Mouse (Mus musculus) heart, postnatal 0 days (tissue): ENCODE measurements around the gene BC024978. TPM values are rescaled to one million over a fixed set of nuclear protein-coding genes. Genes with fewer than 3 reads are reported as not detected.

Experiments
- ATAC-seq: fragments of 200-750 bp; cut with Nextera tagmentation; 2 replicates; pipeline ENCODE4 v1.8.0; 2017; ENCODE audit warnings: low read depth, moderate number of reproducible peaks, moderate library complexity; ENCODE audit not compliant: insufficient read depth
- DNase-seq: peaks from one replicate; pipeline ENCODE4 v3.0.0-alpha.2; 2016; ENCODE audit warnings: low spot score
- H3K27ac ChIP-seq: fragments of 300-500 bp; sonication (generic); 2 replicates; pipeline ENCODE4 v1.5.1; 2014; ENCODE audit warnings: low read depth, mild to moderate bottlenecking
- H3K27me3 ChIP-seq: fragments of 300-500 bp; sonication (generic); 2 replicates; pipeline ENCODE4 v1.6.1; 2014; ENCODE audit warnings: low read length, mixed read lengths; ENCODE audit not compliant: control insufficient read depth, insufficient read depth
- H3K36me3 ChIP-seq: fragments of 300-500 bp; sonication (generic); replicated peaks from 2 replicates; pipeline ENCODE4 v1.6.1; 2014; ENCODE audit warnings: low read length, mixed read lengths; ENCODE audit not compliant: control insufficient read depth, insufficient read depth
- H3K4me1 ChIP-seq: fragments of 300-500 bp; sonication (generic); 2 replicates; pipeline ENCODE4 v1.6.1; 2014; ENCODE audit warnings: antibody characterized with exemption; ENCODE audit not compliant: control insufficient read depth, insufficient read depth
- H3K4me2 ChIP-seq: fragments of 300-500 bp; sonication (generic); 2 replicates; pipeline ENCODE4 v1.6.1; 2014; ENCODE audit warnings: low read depth, mild to moderate bottlenecking, low read length, moderate library complexity
- H3K4me3 ChIP-seq: fragments of 300-500 bp; sonication (generic); 2 replicates; pipeline ENCODE4 v1.5.1; 2014; ENCODE audit warnings: low read depth, low read length
- H3K9ac ChIP-seq: fragments of 300-500 bp; sonication (generic); replicated peaks from 2 replicates; pipeline ENCODE4 v1.6.1; 2014; ENCODE audit warnings: low read depth, low read length, mixed read lengths
- H3K9me3 ChIP-seq: fragments of 300-500 bp; sonication (generic); replicated peaks from 2 replicates; pipeline ENCODE4 v1.6.1; 2016; ENCODE audit warnings: low read length; ENCODE audit not compliant: control insufficient read depth
- CTCF ChIP-seq: IDR thresholded peaks from 2 replicates; pipeline ENCODE4 v1.5.1; 2016; ENCODE audit warnings: antibody characterized with exemption, control low read depth, low read depth
- EP300 ChIP-seq: IDR thresholded peaks from 2 replicates; pipeline ENCODE4 v1.6.1; 2016; ENCODE audit warnings: antibody characterized with exemption, low read depth
- WGBS: fragments of 180-500 bp; shearing (Covaris S2); extraction: QIAGEN DNeasy Blood & Tissue Kit; methylation state at CpG from one replicate; pipeline ENCODE4 v1.1.7; 2014; 5-methylcytosine and 5-hydroxymethylcytosine counted together
- polyA plus RNA-seq: library from polyadenylated mRNA; unstranded; fragments of >200 nt; fragmentation: Nextera tagmentation; extraction: Ambion mirVana; gene quantifications from 2 replicates; pipeline ENCODE4 v1.2.1, GENCODE M21; 2015
- total RNA-seq: library from RNA; depleted of rRNA; stranded (reverse); fragments of >200 nt; gene quantifications from 2 replicates; pipeline ENCODE4 v1.2.3, GENCODE M21; 2014; ENCODE audit warnings: low replicate concordance

The BC024978 gene
- total and polyA plus RNA-seq, 2 experiments from 2014 or later: 2.0 to 4.8 TPM

DNA sequence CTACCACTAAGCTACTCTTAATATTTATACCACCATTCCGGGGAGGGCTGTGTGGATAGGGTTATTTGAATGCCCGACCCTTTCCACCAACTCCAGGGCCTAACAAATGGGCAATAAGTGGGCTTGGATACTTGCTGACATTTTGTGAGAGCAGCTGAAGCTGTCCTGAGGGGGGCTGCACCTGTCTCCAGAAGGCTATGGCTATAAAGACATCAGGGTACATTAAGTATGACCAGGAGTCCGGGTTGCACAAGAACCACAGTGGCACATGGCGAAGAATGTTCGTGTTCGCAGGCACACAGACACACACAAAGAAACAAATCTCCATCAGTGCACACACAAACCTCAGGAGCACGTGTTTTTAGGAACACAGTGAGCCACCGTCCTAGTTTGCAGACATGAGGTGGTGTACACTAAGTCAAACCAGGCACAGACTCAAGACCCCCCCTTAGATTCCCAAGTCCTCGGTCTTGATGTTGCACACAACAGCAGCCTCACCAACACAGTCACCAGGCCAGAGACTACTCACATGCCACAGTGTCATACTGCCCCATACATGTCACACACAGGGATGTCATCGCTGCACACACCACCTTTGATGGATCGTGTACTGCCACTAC lies 28.0 kb upstream of the BC024978 start:
- 71% methylated on average over 11 of the region's 11 CpGs for WGBS
- H3K4me2 ChIP-seq: peak overlapping the region; percentile 93
- ATAC-seq: no peak
- H3K9ac ChIP-seq: peak overlapping the region; percentile 74
- no peaks in the 10 kb centered on the region for H3K27me3 ChIP-seq
- H3K36me3 ChIP-seq: peaks cover 29% of the 10 kb centered on the region
- TF ChIP-seq CTCF (no peak), EP300 (no peak)
- peak overlapping the region; percentile 95 for H3K27ac ChIP-seq
- H3K4me1 ChIP-seq: peaks cover 31% of the 10 kb centered on the region
- H3K9me3 ChIP-seq: no peaks in the 10 kb centered on the region
- DNase-seq: no peak
- H3K4me3 ChIP-seq: peak overlapping the region; percentile 64

DNA sequence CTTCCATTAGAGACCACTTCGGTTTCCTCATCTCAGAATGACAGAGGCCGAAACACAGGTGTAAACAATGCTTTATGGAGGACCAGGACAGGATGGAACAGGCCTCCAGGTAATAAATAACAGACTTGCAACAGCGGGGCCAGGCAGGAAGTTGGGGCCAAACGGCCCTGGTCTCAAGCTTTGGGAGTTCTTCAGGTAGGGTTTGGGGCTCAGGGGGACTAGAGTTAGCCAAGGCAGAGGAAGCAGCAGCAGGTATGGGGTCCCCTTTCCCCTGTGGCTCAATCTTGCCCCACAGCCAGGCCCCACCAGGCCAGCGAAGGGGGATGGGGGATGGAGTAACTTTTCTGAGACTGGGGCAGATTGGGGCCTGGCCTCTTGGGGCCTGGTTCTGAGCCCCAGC lies 27.2 kb upstream of the BC024978 start:
- no peak overlapping the region for H3K4me2 ChIP-seq
- H3K9me3 ChIP-seq: no peaks in the 10 kb centered on the region
- ATAC-seq (no peak), DNase-seq (no peak)
- peaks cover 37% of the 10 kb centered on the region for H3K36me3 ChIP-seq
- H3K4me1 ChIP-seq: peaks cover 24% of the 10 kb centered on the region
- no peak for TF ChIP-seq EP300
- TF ChIP-seq CTCF: no peak
- H3K27me3 ChIP-seq: no peaks in the 10 kb centered on the region
- no peak overlapping the region for H3K4me3 ChIP-seq
- WGBS: 88% methylated on average over 5 of the region's 5 CpGs
- H3K9ac ChIP-seq: no peak overlapping the region
- H3K27ac ChIP-seq: no peak overlapping the region

DNA sequence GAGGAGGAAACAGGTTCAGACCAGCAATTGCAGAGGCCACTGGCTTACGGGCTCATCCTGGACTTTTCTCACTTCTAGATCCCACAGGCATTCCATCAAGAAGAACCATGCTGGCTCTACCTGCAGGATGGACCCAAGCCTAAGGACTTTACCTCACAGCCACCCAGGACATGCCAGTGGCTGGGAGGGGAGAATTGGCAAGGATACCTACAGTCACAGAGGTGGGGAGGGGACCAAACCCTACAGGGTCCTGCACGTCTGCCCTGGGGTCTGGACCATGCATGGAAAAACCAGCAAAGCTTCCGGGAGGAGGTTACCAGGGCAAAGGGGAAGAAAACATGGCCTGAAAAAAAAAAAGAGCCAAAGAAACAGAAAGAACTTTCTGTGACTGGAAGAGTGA lies 24.6 kb upstream of the BC024978 start:
- no peak for TF ChIP-seq CTCF
- TF ChIP-seq EP300: no peak
- no peak overlapping the region for H3K27ac ChIP-seq
- DNase-seq (no peak), ATAC-seq (no peak)
- H3K4me3 ChIP-seq: no peak overlapping the region
- no peaks in the 10 kb centered on the region for H3K4me1 ChIP-seq
- no peak overlapping the region for H3K9ac ChIP-seq
- WGBS: 89% methylated on average over 3 of the region's 3 CpGs
- no peak overlapping the region for H3K4me2 ChIP-seq
- no peaks in the 10 kb centered on the region for H3K9me3 ChIP-seq
- H3K27me3 ChIP-seq: no peaks in the 10 kb centered on the region
- peaks cover 38% of the 10 kb centered on the region for H3K36me3 ChIP-seq

DNA sequence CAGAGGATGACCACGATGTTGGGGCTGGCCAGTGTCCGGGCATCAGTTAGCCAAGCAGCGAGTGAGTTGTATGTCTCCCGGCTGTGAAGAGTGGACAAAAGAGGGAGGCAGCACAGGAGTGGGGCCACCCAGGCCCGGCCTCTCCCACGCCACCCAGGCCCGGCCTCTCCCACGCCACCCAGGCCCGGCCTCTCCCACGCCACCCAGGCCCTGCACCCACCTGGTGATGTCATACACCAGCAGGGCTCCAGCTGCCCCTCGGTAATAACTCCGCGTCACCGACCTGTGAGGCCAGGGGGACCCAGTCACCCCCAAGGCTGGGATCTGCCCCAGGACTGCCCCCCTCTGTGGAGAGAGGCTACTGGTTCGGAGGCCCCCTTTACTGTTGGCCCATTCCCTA lies 21.1 kb upstream of the BC024978 start:
- ATAC-seq (no peak), DNase-seq (no peak)
- Histone ChIP-seq H3K9ac (no peak overlapping the region), H3K36me3 (peaks cover 38% of the 10 kb centered on the region), H3K27me3 (no peaks in the 10 kb centered on the region), H3K9me3 (no peaks in the 10 kb centered on the region), H3K4me3 (no peak overlapping the region), H3K4me2 (no peak overlapping the region), H3K27ac (no peak overlapping the region), H3K4me1 (peaks cover 10% of the 10 kb centered on the region)
- WGBS: 92% methylated on average over 15 of the region's 15 CpGs
- TF ChIP-seq EP300 (no peak), CTCF (no peak)

DNA sequence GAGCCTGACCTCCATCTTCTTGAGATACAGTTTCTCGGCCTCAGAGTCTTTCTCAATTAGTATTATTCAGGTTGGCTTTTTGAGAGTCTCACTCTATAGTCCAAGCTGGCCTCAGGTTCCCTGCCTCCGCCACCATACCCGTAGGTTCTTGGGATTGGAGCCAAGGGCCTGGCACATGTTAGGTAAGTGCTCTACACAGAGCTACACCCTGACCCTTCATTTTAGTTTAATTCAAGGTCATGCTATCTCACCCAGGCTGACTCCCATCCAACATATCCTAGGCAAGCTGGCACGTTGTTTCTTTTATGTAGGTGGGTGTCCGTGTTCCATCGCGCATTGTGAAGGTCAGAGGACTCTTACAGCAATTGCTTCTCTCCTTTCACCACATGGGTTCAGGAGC lies 20.7 kb upstream of the BC024978 start:
- Histone ChIP-seq H3K9me3 (no peaks in the 10 kb centered on the region), H3K27ac (no peak overlapping the region), H3K4me2 (no peak overlapping the region), H3K9ac (no peak overlapping the region), H3K36me3 (peaks cover 38% of the 10 kb centered on the region), H3K4me1 (peaks cover 12% of the 10 kb centered on the region), H3K4me3 (no peak overlapping the region), H3K27me3 (no peaks in the 10 kb centered on the region)
- TF ChIP-seq CTCF (no peak), EP300 (no peak)
- no peak for ATAC-seq
- no peak for DNase-seq
- 56% methylated on average over 7 of the region's 7 CpGs for WGBS

DNA sequence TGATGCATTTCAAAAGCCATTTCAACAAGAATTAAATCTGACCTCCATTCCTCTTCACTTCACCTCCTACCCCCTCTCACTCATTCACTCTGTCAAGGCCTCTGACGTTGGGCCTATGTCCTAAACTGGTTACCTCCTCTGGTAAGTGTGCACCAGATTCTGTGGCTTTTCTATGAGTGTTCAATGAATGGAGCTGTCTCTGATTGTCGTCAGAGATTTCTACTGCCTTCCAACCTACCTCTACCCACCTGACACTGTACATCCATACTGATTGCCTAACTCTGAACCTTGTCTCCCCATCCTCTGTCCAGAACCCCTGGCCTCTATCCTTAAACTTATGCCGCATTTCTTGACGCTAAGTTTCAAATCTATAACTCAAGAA lies 17.6 kb upstream of the BC024978 start:
- H3K9ac ChIP-seq: peak overlapping the region; percentile 62; the same call in 1 of the 2 replicates
- H3K27me3 ChIP-seq: no peaks in the 10 kb centered on the region
- 19% methylated on average over 4 of the region's 4 CpGs for WGBS
- TF ChIP-seq EP300 (no peak), CTCF (no peak)
- H3K4me2 ChIP-seq: peak overlapping the region; percentile 59
- H3K27ac ChIP-seq: peak overlapping the region; percentile 94
- H3K9me3 ChIP-seq: no peaks in the 10 kb centered on the region
- peaks cover 15% of the 10 kb centered on the region for H3K36me3 ChIP-seq
- H3K4me1 ChIP-seq: peaks cover 12% of the 10 kb centered on the region
- DNase-seq: no peak
- peak overlapping the region; percentile 80 for H3K4me3 ChIP-seq
- no peak for ATAC-seq
